Mouse (Mus musculus) myocyte (in vitro differentiated cells): ENCODE data around the gene Slc1a3.

Experiments used
- POLR2A ChIP-seq: IDR thresholded peaks from one replicate; pipeline ENCODE4 v1.6.1; 2011; ENCODE audit warnings: low read depth, mild to moderate bottlenecking, control low read depth, moderate library complexity; ENCODE audit not compliant: insufficient read length
- TCF12 ChIP-seq: IDR thresholded peaks from one replicate; pipeline ENCODE4 v1.6.1; 2011; ENCODE audit warnings: mild to moderate bottlenecking, control low read depth; ENCODE audit not compliant: poor library complexity, insufficient read depth, severe bottlenecking

- TF ChIP-seq POLR2A (no peak), TCF12 (no peak)
Observed at GRCm38 (mm10) chr15:8759026-8759425, 48.5 kb upstream of the Slc1a3 start.
